Mouse (Mus musculus): Measurements from ENCODE around the gene Cntn4. TPM values are rescaled to one million over a fixed set of nuclear protein-coding genes. Genes with fewer than 3 reads are reported as not detected.

The Cntn4 gene
- total and polyA plus RNA-seq, 2 experiments from 2014 or later: 13.9 to 23.3 TPM

- H3K4me2 ChIP-seq (ENCODE audit: low read depth): no peak overlapping the region
- no peak for TF ChIP-seq CTCF (IDR thresholded peaks at IDR 0.05; ENCODE audit: low read depth)
- no peaks in the 10 kb centered on the region for H3K36me3 ChIP-seq (ENCODE audit: insufficient read depth)
- H3K4me3 ChIP-seq (ENCODE audit: low read depth, low read length): no peak overlapping the region
- ATAC-seq (no peak), DNase-seq (no peak)
- no peaks in the 10 kb centered on the region for H3K4me1 ChIP-seq (ENCODE audit: insufficient read depth)
- H3K9ac ChIP-seq: no peak overlapping the region
- 77% methylated on average over 2 of the region's 2 CpGs for WGBS
- no peaks in the 10 kb centered on the region for H3K9me3 ChIP-seq (ENCODE audit: low read length)
- H3K27ac ChIP-seq (ENCODE audit: low read depth, low read length): no peak overlapping the region
- H3K27me3 ChIP-seq (ENCODE audit: insufficient read depth, low read length): no peaks in the 10 kb centered on the region
These were observed 504.1 kb downstream of the Cntn4 start for GRCm38 (mm10) chr6:106181596-106181995.

GRCm38 (mm10) chr6:106200974-106201373 is 523.5 kb downstream of the Cntn4 start:
- H3K27ac ChIP-seq (ENCODE audit: low read depth, low read length): no peak overlapping the region
- no peaks in the 10 kb centered on the region for H3K9me3 ChIP-seq (ENCODE audit: low read length)
- H3K4me2 ChIP-seq (ENCODE audit: low read depth): no peak overlapping the region
- no peak overlapping the region for H3K9ac ChIP-seq
- no peak for TF ChIP-seq CTCF (IDR thresholded peaks at IDR 0.05; ENCODE audit: low read depth)
- ATAC-seq (no peak; the same call in 1 of the 2 replicates), DNase-seq (peak; percentile 24)
- H3K4me3 ChIP-seq (ENCODE audit: low read depth, low read length): no peak overlapping the region
- no peaks in the 10 kb centered on the region for H3K36me3 ChIP-seq (ENCODE audit: insufficient read depth)
- H3K4me1 ChIP-seq (ENCODE audit: insufficient read depth): no peaks in the 10 kb centered on the region
- WGBS: 54% methylated on average over 1 of the region's 1 CpGs
- H3K27me3 ChIP-seq (ENCODE audit: insufficient read depth, low read length): no peaks in the 10 kb centered on the region

GRCm38 (mm10) chr6:106207401-106207800 is 529.9 kb downstream of the Cntn4 start:
- ATAC-seq (no peak), DNase-seq (no peak)
- no peak overlapping the region for H3K4me2 ChIP-seq (ENCODE audit: low read depth)
- no peaks in the 10 kb centered on the region for H3K27me3 ChIP-seq (ENCODE audit: insufficient read depth, low read length)
- H3K9ac ChIP-seq: no peak overlapping the region
- H3K4me1 ChIP-seq (ENCODE audit: insufficient read depth): no peaks in the 10 kb centered on the region
- H3K36me3 ChIP-seq (ENCODE audit: insufficient read depth): no peaks in the 10 kb centered on the region
- no peak for TF ChIP-seq CTCF (IDR thresholded peaks at IDR 0.05; ENCODE audit: low read depth)
- no peak overlapping the region for H3K4me3 ChIP-seq (ENCODE audit: low read depth, low read length)
- H3K9me3 ChIP-seq (ENCODE audit: low read length): no peaks in the 10 kb centered on the region
- no peak overlapping the region for H3K27ac ChIP-seq (ENCODE audit: low read depth, low read length)

GRCm38 (mm10) chr6:106213071-106213470 is 535.6 kb downstream of the Cntn4 start:
- Histone ChIP-seq H3K27ac (ENCODE audit: low read depth, low read length) (no peak overlapping the region), H3K4me1 (ENCODE audit: insufficient read depth) (no peaks in the 10 kb centered on the region), H3K4me2 (ENCODE audit: low read depth) (no peak overlapping the region), H3K27me3 (ENCODE audit: insufficient read depth, low read length) (no peaks in the 10 kb centered on the region), H3K36me3 (ENCODE audit: insufficient read depth) (no peaks in the 10 kb centered on the region), H3K9me3 (ENCODE audit: low read length) (no peaks in the 10 kb centered on the region), H3K4me3 (ENCODE audit: low read depth, low read length) (no peak overlapping the region), H3K9ac (no peak overlapping the region)
- DNase-seq: no peak
- WGBS: 90% methylated on average over 4 of the region's 4 CpGs
- TF ChIP-seq CTCF (IDR thresholded peaks at IDR 0.05; ENCODE audit: low read depth): no peak
- no peak for ATAC-seq

GRCm38 (mm10) chr6:106237046-106237948 is 559.8 kb downstream of the Cntn4 start:
- Histone ChIP-seq H3K27ac (ENCODE audit: low read depth, low read length) (no peak overlapping the region), H3K4me3 (ENCODE audit: low read depth, low read length) (no peak overlapping the region), H3K9ac (no peak overlapping the region), H3K36me3 (ENCODE audit: insufficient read depth) (no peaks in the 10 kb centered on the region), H3K27me3 (ENCODE audit: insufficient read depth, low read length) (no peaks in the 10 kb centered on the region), H3K9me3 (ENCODE audit: low read length) (no peaks in the 10 kb centered on the region), H3K4me1 (ENCODE audit: insufficient read depth) (no peaks in the 10 kb centered on the region), H3K4me2 (ENCODE audit: low read depth) (no peak overlapping the region)
- ATAC-seq (no peak), DNase-seq (no peak)
- WGBS: 68% methylated on average over 12 of the region's 12 CpGs
- no peak for TF ChIP-seq CTCF (IDR thresholded peaks at IDR 0.05; ENCODE audit: low read depth)

- 74% methylated on average over 1 of the region's 1 CpGs for WGBS
- Histone ChIP-seq H3K4me2 (ENCODE audit: low read depth) (no peak overlapping the region), H3K36me3 (ENCODE audit: insufficient read depth) (no peaks in the 10 kb centered on the region), H3K9me3 (ENCODE audit: low read length) (no peaks in the 10 kb centered on the region), H3K9ac (no peak overlapping the region), H3K4me3 (ENCODE audit: low read depth, low read length) (no peak overlapping the region), H3K27me3 (ENCODE audit: insufficient read depth, low read length) (no peaks in the 10 kb centered on the region), H3K27ac (ENCODE audit: low read depth, low read length) (no peak overlapping the region), H3K4me1 (ENCODE audit: insufficient read depth) (no peaks in the 10 kb centered on the region)
- DNase-seq (no peak), ATAC-seq (no peak)
- no peak for TF ChIP-seq CTCF (IDR thresholded peaks at IDR 0.05; ENCODE audit: low read depth)
These were observed 564.1 kb downstream of the Cntn4 start for GRCm38 (mm10) chr6:106241553-106241952.

DNA sequence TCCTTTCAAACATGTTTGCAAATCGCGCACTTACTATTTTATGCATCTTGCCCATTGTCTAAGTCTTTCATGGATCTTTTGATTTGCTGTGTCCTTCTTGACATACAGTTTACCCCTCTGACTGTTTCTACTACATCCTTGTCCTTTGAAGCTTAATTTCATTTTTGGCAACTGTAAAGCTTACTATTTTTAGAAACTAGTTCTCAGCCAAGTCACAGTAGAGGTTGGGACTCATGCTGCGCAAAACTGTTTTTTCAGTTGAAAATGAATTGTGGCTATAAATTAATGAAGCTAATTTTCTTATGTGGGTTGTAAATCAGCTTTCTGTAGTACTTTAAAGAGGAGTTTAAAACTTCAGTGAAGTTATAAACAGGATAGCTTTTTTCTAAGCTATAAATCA is 585.9 kb downstream of the Cntn4 start:
- Histone ChIP-seq H3K4me2 (ENCODE audit: low read depth) (no peak overlapping the region), H3K36me3 (ENCODE audit: insufficient read depth) (no peaks in the 10 kb centered on the region), H3K27ac (ENCODE audit: low read depth, low read length) (no peak overlapping the region), H3K4me3 (ENCODE audit: low read depth, low read length) (no peak overlapping the region), H3K4me1 (ENCODE audit: insufficient read depth) (no peaks in the 10 kb centered on the region), H3K9me3 (ENCODE audit: low read length) (no peaks in the 10 kb centered on the region), H3K9ac (no peak overlapping the region), H3K27me3 (ENCODE audit: insufficient read depth, low read length) (no peaks in the 10 kb centered on the region)
- DNase-seq (no peak), ATAC-seq (no peak)
- TF ChIP-seq CTCF (IDR thresholded peaks at IDR 0.05; ENCODE audit: low read depth): no peak
- 84% methylated on average over 3 of the region's 3 CpGs for WGBS
